Mouse (Mus musculus) adrenal gland, postnatal 14 days (tissue): Measurements from ENCODE around the gene Trpc2. TPM values are rescaled to one million over a fixed set of nuclear protein-coding genes. Genes with fewer than 3 reads are reported as not detected.
A peak's percentile ranks its signal among the peaks of the same experiment; 100 is the strongest.
"Not testable (repeated sequence)": the region's sequence is repeated elsewhere in the genome, so short reads cannot be mapped to it uniquely, and the experiment has no call there.

Experiments used
- DNase-seq: peaks from one replicate; pipeline ENCODE4 v3.0.0; 2021; ENCODE audit warnings: mixed read lengths
- long read RNA-seq, 2 experiments: library from polyadenylated mRNA; stranded (forward); transcript quantifications; one replicate each; pipeline ENCODE4 v2.0.0; 2021
- total RNA-seq: library from RNA; stranded (reverse); gene quantifications from 2 replicates; pipeline ENCODE4 v1.2.3, GENCODE M21; 2021

The Trpc2 gene
- total RNA-seq = not detected in 2 replicates
- long read RNA-seq, experiment 1 = 0 reads
- long read RNA-seq, experiment 2 = 0 reads

DNA sequence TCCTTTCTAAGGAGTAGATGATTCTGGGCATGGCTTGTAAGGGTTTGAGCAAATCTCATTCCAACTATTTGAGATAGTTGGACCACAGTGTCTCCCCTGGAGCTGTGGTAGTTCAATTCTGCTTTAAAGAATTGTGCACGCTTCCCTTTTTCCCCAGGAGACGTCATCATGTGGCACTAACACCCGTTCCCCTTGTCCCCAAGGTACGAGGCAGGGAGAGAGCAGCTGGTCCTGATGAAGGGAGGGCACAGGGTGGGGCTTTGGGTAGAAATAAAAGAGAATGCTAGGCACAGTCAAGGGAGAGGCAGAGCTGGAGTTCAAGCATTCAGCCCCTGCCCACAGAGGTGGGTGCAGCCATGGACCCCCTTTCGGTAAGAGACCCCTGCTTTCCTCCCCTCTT lies at the start of gene Trpc2:
Gene Trpc2, plus strand, starts transcription at position 301 of the 400 bp plus-strand sequence.
- no peak for DNase-seq

DNA sequence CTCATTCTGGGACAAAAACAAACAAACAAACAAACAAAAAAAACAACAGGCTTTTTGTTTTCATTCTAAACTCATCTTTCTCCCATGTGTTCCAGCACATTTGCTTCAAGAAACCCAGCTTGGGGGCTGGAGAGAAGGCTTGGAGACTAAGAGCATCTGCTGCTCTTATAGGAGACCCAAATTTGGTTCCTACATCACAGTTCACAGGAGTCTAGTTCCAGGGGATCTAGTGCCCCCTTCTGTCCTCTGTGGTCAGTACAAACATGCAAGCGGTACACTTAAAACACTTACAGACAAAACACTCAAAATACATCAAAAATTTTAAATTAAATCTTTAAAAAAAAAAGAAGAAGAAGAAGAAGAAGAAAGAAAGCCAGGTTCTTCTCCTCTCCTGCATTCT lies 48.0 kb upstream of the Trpc2 start:
- DNase-seq = peak; percentile 44

DNA sequence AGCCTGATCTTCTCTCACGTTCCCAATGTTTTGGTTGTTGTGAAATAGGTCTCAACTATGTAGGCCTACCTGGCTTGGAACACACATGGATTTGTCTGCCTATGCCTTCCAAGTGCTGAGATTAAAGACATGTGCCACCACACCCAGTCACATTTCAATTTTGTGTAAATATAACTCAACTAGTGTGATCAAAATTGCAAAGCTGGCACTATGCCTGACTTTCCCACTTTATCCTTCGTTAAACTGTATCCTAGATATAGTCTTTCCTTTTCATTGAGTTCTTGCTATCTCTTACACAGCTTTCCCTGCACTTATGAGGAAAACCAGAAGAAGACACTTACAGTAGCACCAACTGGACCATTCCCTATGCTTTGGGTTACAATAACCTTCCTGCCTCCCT lies 47.4 kb upstream of the Trpc2 start:
- no peak for DNase-seq

DNA sequence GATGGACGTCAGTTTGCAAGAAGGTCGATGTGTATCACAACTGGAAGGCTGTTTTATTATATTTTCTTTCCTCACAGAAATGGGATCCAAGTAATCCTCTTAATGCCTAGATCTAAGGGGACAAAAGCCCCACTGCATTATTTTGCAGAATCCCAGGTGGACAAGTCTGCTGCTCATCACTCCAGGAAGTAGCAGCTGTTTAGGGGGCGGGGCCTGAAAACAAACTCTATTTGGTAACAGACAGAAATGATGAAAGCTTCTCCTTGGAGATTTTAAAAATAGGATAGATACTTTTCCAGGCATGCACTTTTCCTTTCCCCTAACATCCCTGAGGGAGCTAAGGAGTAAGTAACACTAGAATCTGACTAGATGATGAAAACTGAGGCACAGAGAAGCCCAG lies 45.6 kb upstream of the Trpc2 start:
- no peak for DNase-seq

DNA sequence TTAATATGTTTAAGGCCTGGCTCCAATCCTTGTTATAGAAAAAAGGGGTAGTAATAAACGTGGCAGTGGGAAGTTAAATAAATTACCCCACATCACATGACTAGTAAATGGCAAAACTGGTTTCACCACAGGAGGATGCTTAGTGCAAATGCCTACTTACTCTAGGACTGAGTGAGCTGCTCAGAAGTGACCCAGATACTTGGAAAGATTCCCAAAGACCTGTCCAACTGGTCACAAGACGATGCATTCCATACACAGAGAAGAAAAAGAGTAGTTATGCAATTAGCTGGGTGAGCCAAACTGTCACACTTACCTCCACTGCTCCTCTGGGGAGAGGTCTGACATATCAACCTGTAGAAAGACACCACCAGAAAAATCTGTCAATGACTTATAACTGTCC lies 40.6 kb upstream of the Trpc2 start:
- no peak for DNase-seq

DNA sequence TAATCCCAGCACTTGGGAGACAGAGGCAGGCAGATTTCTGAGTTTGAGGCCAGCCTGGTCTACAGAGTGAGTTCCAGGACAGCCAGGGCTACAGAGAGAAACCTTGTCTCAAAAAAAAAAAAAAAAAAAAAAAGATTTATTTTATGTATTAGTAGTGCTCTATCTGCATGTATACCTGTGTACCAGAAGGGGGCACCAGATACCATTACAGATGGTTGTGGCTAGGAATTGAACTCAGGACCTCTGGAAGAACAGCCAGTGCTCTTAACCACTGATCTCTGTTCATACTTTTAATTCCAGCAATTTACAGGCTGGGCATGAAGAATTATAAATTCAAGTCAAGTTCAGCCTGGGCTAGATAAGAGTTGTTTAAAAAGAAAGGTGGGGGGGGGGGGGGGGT lies 34.4 kb upstream of the Trpc2 start:
- not testable (repeated sequence) for DNase-seq

DNA sequence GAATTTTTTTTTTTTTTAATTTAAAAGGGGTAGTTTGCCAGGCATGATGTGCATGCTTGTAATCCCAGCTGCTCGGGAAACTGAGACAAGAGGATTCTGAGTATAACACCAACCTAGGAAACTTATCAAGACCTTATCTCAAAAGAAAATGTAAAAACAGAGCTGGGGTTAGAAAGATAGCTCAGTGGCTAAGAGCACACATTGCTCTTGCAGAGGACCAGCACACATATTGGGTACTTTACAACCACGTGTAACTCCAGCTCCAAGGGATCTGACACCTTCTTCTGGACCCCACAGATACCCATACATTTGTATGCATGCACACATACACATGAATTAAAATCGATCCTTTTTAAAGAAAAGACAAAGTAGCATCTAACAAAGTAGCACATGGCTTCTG lies 21.6 kb upstream of the Trpc2 start:
- DNase-seq = no peak

DNA sequence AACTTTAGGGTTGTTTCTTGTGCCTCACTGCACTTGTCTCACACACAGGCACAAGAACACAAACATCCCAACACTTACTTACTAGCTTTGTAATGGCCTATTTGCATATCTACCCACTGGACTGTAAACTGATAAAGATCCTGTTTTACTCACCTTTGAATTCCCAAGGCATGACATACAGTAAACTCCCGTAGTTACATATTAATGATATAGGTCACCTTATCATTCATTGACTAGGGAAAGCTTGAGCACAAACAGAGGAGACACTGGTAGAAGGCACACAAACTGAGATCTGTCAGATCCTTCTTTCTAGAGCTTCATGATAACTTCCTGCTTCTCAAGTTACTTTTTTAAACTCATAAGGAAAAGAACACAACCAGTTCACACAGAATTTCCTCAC lies 20.7 kb upstream of the Trpc2 start:
- DNase-seq = no peak

DNA sequence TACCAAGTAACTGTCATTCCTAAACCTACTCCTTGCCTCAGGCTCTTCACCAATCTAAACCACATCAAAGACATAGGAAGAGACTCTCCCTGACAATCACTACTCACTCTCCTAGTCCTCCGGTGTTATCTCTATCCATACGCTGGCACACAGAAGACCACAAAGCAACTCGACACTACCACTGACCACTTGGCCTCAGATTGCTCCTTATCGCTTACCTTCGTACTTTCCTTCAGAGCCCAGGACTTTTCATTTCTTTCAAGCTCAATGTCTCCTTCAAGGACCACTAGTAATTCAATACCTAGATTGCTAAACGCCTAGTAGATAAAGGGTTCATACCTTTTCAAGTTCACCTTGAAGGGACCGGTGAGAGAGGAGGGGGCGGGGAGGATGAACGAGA lies 19.0 kb upstream of the Trpc2 start:
- no peak for DNase-seq

DNA sequence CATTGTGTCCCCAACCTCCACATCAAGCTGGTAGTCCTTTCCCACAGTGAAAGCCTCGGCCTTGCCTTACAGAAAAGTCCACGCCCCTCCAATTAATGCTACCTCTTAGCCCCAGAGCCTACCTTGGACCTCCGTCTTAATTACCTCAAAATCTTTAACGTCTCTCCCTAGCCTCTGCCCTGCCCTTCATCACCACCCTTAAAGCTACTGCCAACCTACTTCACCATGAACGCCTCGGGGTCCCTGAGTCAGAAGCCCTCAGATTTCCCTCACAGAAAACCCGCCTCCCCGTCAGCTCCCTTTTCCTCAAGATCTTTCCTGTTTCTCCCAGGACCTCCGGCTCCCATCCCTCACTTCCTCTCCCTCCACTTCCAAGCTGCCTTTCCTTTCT lies 18.3 kb upstream of the Trpc2 start:
- no peak for DNase-seq

DNA sequence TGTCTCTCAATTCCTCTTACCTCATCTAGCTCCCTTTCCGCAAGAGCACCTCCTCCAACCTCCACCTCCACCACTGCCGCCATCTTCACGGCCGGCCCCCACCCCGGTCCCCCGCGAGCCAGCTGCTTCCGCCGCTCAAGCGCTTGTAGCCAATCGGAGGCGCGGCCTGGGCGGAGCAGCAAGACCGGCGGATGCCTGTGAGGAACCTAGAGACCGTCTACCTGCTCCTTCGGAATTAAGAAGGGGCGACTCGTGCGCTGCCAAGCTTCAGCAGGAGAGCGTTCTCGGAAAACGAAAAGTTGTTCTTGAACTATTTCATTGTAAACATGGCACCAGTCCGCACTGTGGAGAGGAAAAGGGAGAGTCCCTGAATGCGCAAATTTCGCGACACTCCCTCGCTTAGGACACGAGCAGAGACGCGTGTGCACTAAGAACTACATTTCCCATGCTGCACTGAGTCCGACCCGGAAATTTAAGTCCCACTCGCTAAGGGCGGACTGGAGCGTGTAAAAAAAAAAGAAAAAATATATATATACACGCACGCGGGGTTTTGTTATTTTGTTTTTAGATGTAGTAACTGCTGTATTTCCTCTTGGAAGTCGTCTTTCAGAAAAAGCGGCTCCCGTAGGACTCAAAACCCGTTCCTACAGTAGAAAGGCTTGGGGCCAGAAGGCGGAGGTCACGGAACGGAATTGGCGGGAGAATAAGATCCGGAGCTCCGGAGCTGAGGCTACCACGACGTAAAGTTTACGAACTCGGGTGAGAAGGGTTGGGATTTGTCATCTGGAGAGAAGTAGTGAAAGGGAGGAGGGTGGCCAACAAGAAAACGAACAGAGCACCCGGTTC lies 17.6 kb upstream of the Trpc2 start, which contains the start of the genes Rnf121, Xndc1 and Xntrpc:
Gene Rnf121, minus strand, starts transcription at position 424 of the 846 bp plus-strand sequence.
Gene Xndc1, plus strand, starts transcription at position 466 of the 846 bp plus-strand sequence.
Gene Xntrpc, plus strand, starts transcription at position 668 of the 846 bp plus-strand sequence.
- peak; percentile 97 for DNase-seq

DNA sequence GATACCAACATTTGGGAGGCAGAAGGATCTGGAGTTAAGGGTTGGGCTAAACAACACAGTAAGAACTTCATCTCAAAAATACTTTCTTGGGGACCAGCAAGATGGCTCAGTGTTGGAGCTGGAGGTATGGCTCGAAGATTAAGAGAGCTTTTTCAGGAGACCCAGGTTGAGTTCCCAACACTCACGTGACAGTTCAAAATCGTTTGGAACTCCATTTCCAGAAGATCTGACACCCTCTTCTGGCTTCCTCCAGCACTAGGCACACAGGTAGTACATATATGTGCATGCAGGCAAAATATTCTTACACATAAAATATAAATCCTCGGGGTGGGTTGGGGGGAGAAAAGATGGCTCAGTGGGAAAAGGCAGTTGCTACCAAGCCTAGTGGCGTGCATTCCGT lies 16.6 kb upstream of the Trpc2 start:
- DNase-seq = no peak

DNA sequence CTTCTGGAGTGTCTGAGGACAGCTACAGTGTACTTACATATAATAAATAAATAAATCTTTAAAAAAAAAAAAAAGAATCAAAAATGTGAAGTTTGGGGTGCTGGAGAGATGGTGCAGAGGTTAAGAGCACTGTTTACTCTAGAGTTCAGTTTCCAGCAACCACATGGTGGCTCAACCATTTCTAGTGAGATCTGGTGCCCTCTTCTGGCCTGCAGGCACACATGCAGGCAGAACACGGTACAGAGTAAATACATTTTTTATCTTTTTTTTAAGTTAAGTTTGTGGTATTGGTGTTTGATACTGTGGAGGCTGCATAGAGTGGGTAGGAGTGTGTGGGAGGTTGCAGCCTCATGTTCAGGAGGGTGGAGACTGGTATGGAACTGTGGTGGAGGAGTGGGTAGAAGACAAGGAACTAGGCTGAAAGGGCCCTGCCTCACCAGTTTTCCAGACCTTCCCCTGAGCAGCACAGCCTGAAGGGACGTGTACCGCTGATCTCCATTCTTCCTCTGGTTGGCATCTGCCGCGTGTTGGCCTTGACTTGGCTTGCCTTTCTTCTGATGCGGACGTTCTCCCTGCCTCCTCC lies 6.1 kb upstream of the Trpc2 start:
- DNase-seq = peak; percentile 43

DNA sequence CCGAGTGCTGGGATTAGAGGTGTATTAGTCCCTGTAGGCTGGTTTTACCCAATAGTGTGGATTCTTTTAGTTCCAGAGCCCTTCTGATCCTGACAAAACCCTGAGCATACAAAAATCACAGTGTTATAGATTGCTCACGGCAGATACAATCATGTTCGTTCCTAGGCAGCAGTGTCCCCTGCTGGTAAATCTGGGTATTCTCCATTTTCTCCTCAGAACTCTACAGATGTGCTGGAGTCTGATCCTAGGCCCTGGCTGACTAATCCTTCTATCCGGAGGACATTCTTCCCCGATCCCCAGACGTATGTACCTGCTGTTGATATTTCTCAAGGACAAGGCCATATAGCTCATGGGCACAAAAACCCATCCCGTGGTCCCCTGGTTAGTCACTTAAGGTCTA lies 4.4 kb upstream of the Trpc2 start:
- DNase-seq = peak; percentile 50

DNA sequence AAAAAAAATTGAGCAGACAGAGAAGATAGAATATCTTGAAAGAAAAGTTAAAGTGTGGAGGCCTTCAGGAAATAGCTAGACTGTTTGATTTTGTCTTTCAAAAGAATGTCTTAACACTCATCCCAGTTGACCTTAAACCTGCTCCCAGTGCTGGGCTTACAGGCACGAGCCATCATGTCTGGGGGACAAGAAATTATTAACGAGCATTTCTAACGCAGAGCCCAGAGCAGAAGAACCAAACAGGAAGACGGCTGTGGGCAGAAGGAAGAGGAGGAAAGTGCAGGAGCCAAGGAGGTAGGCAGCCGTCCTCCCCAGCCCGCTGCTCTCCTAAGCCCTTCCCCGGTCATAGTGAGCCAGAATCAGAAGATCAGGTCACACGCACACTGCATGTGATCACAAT lies 2.6 kb upstream of the Trpc2 start:
- no peak for DNase-seq

DNA sequence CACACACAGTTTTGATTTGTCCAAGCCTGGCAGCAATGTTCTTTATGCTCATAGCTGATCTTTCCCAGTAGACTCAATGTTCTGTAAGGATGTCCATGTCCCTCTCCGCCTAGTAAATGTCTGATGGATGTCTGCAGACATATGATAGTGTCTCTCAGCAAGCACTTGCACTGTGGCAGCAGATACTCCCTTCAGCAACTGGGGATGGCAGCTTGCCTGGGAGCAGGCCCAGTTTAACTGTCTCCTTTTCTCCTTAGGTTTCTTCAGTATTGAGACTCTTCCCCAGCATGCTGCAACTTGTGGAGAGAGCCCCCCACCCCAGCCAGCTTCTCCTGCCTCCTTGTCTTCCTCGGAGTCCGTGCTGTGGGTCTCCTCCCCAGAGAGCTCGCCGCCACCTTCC lies 1.1 kb upstream of the Trpc2 start:
- DNase-seq = no peak

DNA sequence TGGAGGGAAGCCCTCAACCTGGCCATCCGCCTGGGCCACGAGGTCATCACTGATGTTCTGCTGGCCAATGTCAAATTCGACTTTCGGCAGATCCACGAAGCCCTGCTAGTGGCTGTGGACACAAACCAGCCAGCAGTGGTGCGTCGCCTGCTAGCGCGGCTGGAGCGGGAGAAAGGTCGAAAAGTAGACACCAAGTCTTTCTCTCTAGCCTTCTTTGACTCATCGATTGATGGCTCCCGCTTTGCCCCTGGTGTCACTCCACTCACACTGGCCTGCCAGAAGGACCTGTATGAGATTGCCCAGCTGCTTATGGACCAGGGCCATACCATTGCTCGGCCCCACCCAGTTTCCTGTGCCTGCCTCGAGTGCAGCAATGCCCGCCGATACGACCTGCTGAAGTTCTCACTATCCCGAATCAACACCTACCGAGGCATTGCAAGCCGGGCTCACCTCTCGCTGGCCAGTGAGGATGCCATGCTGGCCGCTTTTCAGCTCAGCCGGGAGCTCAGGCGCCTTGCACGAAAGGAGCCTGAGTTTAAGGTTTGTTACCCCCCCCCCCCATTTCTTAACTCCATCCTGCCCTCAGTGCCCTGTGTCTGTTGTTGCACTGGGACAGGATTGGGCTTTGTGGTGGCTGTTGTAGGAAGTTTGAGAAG lies 1.3 kb downstream of the Trpc2 start:
- no peak for DNase-seq

DNA sequence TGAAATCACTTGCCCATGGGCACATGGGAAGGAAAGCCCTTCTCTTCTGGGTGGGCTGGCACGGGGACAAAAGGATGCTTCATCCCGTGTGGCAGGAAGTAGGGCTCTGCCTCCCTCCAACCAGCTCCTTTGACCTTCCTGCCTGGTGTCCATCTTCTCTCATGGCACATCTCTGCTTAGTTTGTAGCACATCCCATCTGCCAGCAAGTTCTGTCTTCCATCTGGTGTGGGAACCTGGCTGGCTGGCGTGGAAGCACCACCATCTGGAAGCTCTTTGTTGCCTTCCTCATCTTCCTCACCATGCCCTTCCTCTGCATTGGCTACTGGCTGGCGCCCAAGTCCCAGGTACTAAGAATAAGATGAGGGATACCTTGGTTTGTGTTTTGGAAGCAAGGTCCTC lies 4.4 kb downstream of the Trpc2 start:
- DNase-seq = no peak

DNA sequence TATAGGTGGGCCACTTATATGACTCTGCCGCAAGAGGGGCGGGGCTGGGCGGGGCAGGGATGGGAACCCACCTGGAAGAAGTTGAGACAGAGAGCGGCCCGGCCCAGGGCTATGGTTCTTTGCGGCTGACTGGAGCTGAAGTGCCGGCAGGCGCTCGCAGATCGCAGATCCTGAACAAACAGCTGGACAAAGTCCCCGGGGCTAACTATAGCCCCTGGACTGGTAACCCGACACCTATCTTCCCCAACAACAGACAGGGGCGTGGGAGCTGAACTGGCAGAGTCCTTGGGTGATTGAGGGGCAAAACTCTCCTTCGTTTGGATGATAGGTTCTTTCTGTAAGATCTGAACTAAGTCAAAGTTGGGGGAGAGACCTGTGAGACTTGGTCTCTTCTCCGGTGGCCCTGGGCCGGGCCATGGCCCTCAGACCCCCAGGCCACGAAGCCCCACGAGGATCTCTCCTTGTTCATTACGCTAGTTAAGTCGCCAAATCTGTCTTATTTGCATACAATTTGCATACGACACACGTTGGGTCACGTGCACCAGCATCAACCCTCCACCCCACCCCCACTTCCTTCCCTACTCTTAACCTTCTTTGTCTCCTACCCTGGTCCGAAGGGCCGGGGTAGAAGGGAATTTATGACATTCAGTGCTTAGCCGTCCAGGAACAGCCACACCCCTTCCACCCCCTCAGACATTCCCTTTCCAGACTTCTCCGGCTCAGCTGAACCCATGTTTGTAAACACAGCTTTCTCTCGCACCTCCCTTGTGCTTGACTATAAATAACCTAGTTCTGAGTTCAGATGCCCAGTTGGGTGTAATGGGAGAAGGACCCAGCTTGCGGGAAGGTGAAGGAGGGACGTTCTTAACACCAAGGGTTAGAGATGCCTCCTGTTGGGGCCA lies 17.1 kb downstream of the Trpc2 start:
- no peak for DNase-seq

DNA sequence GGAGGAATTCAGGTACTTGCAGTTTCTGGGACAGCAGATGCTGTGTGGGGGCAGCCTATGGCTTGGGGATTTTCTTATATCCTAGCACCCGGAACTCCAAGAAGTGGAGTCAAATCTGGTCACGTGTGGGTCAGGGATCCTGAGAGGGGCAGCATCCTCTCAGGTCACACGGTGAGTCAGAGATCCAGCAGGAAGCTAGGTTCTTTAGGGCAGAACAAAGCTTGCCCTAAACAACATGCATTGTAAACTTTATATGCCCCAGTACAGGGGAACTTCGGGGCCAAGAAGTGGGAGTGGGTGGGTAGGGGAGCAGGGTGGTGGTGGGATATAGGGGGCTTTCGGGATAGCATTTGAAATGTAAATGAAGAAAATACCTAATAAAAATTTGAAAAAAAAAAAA lies 18.0 kb downstream of the Trpc2 start:
- no peak for DNase-seq

DNA sequence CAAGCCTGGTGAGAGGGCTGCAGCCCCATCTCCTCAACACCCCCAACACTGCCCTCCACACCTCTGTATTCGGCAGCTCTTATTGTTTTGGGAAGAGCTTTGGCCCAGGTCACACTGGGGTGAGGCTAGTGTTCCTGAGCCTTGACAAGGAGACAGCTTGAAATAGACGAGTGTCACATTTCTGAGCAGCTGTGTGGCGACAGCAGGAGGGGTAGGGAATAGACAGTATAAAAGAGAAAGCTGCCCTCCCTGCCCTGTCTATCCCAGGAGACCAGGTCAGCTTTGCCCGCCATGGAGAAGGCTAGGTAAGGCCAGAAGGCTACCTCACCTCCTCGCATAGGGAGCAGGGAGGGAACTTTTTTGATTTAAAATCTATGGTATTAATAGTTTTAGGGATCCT lies 18.6 kb downstream of the Trpc2 start, which contains the start of gene Art1:
Gene Art1, plus strand, starts transcription at position 257 of the 400 bp plus-strand sequence.
- no peak for DNase-seq

DNA sequence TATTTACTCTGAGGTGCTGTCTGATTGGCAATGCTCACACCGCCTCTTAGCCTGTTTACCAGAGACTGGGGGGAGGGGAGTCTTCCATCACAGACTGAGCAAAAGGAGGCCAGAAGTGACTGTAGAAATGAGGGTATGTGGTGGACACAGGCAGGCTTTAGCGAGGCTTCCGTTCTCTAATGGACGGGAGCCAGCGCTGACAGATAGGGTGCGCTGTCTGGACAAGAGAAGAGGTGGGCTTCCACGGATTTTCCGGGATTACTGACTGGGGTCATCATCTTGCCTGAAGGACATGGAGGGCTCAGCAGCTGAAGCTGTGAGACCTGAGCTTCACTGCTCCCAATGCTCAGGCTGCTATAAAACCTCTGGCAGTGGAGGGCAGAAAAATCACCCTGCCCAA lies 19.3 kb downstream of the Trpc2 start:
- DNase-seq = no peak
